Mouse (Mus musculus) spleen, embryonic (tissue): ENCODE measurements around the gene Akain1.

Experiments
- CTCF ChIA-PET: fragments of 350-600 bp; sonication (Branson Sonifier 250); formaldehyde crosslinking; loops from one replicate; lab custom pipeline; 2022; lab: Charles Lee

The Akain1 gene

DNA sequence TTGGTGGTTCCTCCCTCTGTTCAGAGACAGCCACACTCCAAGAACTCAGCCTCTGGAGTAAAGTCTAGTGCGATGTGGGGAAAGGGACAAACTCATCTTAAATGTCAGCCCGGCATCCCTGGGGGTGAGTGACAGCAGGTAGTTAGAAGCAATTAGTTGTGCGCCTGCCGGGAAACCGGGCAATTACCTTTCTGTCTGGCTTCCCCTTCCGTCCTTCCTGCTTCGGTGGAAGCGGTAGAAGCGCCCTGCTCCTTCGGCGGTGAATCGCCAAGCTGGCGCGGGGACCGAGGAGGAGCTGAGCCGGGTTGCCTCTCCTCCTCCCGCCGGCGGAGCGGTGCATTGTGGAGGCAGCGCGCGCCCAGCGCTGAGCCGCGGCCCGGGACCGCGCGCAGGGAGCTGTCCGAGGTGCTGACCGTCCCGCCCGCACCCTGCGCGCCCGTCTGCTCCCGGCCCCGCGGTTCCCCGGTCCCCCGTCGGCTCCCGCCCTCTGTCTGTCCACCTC, at the start of gene Akain1:
TSS of gene Akain1 (plus strand) at position 337 of the 502 bp plus-strand sequence.
- CTCF ChIA-PET = no interaction called here

GRCm38 (mm10) chr17:69396147-69397033, 42.7 kb upstream of the Akain1 start:
- CTCF ChIA-PET = no interaction called here

GRCm38 (mm10) chr17:69397163-69397562, 42.0 kb upstream of the Akain1 start:
- CTCF ChIA-PET = no interaction called here

- CTCF ChIA-PET = no interaction called here
Observed at GRCm38 (mm10) chr17:69398092-69398491, 41.0 kb upstream of the Akain1 start.

GRCm38 (mm10) chr17:69401146-69401545, 38.0 kb upstream of the Akain1 start:
- CTCF ChIA-PET = no interaction called here

- CTCF ChIA-PET = no interaction called here
Observed at GRCm38 (mm10) chr17:69416163-69416562, 23.0 kb upstream of the Akain1 start.

- CTCF ChIA-PET = interaction anchor here (0.6 kb wide), 1 partner anchor 18 kb away, joined by 5 read pairs; no protein-coding TSS in a partner anchor
Observed at GRCm38 (mm10) chr17:69416920-69417661, 22.0 kb upstream of the Akain1 start.

DNA sequence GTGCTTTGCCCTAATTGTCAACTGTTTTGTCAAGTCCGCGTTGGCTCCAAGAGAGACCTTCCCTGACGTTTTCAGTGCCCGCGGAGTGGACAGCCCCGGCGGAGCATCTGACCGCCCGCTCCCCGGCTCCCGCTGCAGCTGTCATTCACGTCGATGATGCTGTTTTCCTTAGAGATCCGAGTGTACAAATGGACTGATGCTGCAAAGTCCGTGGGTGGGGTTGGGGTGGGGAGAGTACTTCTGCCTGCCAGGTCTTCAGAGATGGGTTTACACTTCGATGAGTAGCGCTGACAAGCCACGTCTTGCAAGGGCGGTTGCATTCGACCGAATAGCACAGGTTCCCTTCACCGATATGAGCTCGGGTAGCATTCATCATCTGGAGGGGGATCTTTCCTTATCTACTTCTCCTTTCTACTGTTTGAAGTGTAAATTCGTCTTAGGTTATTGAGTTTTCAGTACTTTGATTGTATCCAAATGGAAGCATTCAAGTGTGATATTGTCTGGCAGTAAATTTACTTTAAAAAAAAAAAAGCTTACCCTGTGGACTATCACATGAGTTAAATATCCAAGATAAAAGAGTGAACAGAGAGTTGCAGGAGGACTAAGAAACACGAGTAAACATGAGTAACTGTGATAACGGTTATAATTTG, 21.3 kb upstream of the Akain1 start:
- CTCF ChIA-PET = interaction anchor here (0.6 kb wide), 1 partner anchor 18 kb away, joined by 5 read pairs; no protein-coding TSS in a partner anchor

- CTCF ChIA-PET = no interaction called here
Observed at GRCm38 (mm10) chr17:69421592-69421991, 17.5 kb upstream of the Akain1 start.

- CTCF ChIA-PET = no interaction called here
Observed at GRCm38 (mm10) chr17:69437836-69438235, 1.3 kb upstream of the Akain1 start.

GRCm38 (mm10) chr17:69438486-69438885, 640 bp upstream of the Akain1 start:
- CTCF ChIA-PET = no interaction called here

DNA sequence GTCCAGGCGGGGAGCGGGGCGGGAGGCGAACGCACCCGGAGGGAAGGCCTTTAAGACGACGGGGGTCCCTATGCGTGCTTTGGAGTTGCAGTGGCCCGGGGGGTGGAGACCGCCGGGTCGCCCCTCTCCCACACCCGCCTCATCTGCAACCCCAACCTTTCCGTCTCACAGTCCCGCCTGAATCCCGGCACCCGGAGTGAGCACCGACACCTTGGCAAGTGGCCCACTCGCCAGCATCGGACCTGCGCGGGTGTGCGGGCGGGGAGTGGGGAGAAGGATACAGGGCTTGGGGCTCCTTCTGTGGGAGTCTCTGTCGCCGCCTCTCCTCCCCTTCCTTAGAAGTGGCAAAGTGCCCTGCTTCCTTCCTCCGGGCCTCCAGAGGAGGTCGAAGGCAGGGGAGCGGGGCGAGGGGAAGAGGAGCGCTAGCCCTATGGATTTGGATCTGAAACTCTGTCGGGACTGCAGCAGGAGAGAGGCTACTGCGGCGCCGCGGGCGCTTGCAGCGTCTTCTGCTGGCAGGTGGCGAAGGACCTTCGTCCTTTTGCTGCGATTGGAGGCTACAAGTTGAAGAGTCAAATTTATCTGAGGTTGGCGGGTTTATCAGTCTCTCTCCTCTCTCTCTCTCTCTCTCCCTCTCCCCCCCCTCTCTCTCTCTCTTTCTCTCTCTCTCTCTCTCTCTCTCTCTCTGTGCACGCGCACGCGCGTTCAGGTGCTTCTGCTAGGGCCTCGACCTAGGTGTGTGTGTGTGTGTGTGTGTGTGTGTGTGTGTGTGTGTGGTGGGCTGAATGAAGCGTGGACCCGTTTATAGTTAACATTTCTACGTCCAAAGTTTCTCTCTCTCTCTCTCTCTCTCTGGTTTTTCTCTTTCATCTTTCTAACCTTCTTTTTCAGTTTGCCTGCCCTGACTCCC, 700 bp downstream of the Akain1 start:
- CTCF ChIA-PET = interaction anchor here (0.8 kb wide), 1 partner anchor 8 kb away, joined by 3 read pairs; no protein-coding TSS in a partner anchor

GRCm38 (mm10) chr17:69441041-69441440, 1.9 kb downstream of the Akain1 start:
- CTCF ChIA-PET = no interaction called here

- CTCF ChIA-PET = no interaction called here
Observed at GRCm38 (mm10) chr17:69448679-69449078, 9.6 kb downstream of the Akain1 start.

- CTCF ChIA-PET = no interaction called here
Observed at GRCm38 (mm10) chr17:69461680-69462079, 22.6 kb downstream of the Akain1 start.

DNA sequence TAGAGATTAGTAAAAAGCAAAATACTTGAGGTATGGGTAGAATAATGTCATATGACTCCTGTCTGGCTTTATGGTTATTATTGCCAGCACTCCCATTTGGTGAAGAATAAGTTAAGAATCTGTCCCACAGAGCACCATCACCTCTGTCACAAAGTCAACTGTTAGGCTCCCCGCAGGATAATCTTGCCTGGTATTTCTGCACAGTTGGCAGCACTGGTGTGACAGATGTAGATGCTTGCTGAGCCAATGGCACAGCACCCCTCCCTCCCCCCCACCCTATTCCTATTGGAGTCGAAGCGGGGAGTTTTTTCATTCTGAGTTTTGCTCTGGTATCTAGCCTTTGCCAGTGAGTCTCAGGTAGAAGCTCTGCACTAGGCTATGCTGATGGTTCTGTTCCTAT, 23.9 kb downstream of the Akain1 start:
- CTCF ChIA-PET = no interaction called here

DNA sequence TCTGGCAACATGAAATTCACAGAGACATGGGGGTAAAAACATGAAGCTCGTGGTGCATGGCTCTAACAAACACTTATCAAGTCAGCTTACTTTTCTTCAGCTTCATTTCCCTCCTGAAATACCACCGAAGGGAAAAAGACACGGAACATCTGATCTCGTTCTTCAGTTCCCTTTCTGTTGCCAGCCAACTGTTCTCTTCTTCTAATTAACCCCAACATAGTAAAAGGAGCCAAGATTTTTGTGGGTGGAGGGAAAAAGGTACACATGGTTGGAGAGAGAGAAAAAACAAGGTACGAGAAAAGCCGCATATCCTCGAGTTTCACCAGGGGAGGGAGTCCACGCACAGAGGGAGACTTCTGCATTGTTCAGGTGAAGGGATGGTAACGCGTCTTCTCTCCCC, 32.0 kb downstream of the Akain1 start:
- CTCF ChIA-PET = no interaction called here

DNA sequence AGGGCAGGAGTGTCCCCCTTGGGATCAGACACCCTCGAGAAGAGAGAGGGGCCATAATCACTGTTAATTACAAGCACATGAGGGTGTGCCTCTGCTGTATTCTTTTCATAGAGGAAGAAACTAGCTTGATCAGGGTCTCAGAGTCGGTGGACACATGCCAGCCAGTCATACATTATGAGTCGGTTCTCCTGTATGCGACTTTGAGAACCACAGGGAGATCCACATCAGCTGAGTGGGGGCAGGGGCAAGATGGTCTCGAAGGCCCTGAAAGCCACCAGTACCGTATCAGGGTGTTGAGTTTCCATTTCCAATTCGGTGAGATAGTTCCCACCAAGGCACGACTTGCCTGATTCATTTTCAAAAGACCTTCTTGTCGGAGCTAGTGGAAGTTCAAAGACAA, 33.3 kb downstream of the Akain1 start:
- CTCF ChIA-PET = no interaction called here

DNA sequence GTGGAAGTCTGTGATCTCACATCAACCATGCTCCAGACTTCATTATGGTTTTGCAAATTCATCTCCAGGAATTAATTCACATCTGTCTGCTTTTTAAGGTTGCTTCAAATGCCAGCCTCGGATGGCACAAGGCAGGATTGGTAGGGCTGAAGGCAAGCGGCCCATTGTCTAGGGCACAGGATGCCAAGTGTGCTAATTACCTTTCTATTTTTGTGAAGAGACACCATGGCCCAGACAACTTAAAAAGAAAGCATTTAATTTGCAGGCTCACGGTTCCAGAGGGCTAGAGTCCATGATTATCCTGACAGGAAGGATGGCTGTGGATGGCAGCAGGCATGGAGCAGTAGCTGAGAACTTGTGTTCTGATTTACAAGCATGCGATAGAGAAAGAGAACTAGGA, 35.0 kb downstream of the Akain1 start:
- CTCF ChIA-PET = no interaction called here

DNA sequence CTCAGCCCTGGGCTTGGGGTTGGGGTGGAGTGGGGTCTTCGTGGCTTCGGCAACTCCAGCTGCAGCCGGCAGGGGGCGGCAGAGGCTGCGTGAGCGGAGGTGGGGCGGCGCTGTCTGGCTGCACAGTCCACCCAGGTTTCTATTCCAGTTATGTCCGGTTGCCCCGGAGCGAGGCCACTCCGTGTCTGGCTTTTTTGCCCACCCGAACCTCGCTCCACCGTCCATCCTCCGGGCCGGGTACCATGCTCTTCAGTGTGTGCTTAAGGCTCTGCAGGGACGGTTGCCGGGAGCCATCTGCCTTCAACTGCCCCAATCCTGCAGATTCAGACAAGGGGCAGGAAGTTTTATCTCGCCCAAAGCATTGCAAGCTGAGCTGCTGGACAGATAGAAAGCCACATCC, 36.3 kb downstream of the Akain1 start:
- CTCF ChIA-PET = interaction anchor here (0.8 kb wide), 1 partner anchor 9 kb away, joined by 4 read pairs; no protein-coding TSS in a partner anchor

DNA sequence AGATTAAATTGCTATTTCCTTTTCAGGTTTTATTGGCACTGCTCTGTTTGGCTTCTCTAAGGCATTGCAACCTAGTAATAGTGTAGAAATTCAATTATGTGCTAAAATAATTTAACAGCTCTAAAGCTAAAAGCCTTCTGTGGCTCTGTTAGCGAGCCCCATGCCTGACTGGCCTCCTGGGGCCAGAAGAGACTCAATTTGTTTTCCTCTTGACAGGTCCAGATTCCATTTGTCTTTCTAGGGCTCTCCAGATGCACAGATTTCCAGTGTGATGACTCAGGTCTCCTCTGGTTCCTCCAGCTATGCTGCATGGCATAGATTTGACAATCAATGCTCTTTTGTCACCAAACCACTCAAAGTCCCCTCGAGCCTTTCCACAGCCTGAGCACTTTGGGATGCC, 38.4 kb downstream of the Akain1 start:
- CTCF ChIA-PET = no interaction called here
